Mouse (Mus musculus) kidney, postnatal 25 days (tissue): ENCODE measurements around the gene Prdm16.
A peak's percentile ranks its signal among the peaks of the same experiment; 100 is the strongest.

Source experiments
- DNase-seq, 2 experiments: peaks; one replicate each; pipeline ENCODE4 v3.0.0; 2021; ENCODE audit warnings: mixed read lengths in 2 of 2

Prdm16 gene

DNA sequence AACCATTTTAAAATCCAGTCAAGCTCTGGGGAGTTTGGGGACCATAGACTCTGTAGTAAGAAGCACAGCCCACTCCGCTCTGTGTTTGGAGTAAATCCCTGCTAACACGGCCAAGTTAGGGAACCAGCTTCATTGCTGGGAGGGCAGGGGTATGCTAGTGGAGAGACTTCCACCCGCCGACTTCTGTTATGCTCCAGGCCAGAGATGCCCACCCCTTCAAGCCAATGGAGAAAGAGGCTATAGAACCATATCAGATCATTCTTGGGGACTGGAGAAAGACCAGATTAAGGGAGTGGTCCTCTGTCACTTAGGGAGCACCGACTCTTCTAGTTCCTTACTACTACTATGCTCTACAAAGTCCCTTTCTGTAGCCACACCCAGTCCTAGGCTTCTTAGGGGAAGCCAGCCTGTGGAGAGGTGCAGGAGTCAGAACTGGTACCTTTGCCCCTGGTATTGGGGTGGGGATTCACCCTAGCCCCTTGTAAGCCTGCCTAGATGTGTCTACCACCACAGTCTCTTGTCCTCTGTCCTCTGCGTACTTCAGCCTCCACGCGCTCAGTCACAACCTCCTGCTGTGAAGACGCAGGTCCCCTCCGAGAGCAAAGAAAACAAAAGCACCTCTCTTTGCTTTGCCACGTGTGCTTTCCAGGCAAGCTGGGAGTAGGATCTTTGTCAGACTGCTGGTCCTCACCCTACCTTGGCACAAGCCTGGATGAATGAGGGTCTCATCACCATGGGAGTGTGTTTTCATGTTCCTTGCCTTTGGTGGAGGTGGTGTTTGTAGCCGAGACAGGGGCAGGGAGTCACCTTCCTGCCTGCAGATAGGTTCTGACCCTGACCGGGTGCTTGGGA lies 3.1 kb upstream of the Prdm16 start:
- peak in 1 of 2 experiments; percentile 38 for DNase-seq

DNA sequence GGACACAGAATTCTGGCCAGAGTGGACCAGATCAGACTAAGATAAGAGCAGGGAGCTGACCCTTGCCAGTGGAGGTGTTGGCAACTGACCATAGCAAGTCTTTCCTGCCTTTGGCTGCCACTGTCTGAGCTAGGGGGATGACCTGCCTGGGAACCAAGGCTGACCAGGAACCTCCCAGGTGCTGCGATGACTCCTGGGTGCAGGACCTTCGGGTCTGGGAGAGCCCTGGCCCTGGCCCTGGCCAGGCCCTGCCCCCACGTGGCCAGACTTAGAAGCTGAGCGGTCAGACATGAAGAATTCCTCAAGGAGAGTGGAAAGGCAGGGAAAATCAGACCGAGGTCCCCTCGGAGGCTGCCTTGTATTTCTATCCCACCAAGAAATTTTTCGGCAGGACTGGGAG lies 2.5 kb upstream of the Prdm16 start:
- peak; percentile 54 to 86 for DNase-seq

DNA sequence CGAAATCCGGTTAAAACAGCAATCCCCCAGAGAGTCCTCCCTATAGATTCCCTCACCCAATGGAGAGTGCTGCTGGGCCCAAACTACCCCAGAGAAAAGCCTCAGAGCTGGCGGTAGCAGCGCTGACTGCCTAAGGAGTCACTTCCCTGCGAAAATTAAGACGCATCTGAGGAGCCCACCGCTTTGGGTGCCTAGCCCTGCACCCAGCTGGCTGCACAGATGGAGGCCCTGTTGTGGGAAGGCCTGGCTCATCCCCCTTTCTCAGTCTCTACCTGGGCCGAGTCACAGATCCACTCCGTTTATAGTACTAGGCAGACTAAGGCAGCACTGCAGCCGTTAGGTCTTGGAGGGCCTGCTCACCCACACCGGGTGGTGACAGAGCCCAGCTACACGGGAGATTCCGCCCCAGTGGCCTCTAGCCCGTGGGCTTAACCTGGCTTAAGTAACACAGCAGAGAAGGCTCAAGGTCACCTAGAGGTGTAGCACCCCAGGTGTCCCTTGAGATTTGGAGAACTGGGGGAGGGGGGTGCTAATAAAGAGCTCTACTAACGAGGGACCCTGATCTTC lies 1.7 kb upstream of the Prdm16 start:
- peak in 1 of 2 experiments; percentile 65 for DNase-seq

- peak in 1 of 2 experiments; percentile 51 for DNase-seq
Observed at GRCm38 (mm10) chr4:154637468-154638319, 1.0 kb upstream of the Prdm16 start.

DNA sequence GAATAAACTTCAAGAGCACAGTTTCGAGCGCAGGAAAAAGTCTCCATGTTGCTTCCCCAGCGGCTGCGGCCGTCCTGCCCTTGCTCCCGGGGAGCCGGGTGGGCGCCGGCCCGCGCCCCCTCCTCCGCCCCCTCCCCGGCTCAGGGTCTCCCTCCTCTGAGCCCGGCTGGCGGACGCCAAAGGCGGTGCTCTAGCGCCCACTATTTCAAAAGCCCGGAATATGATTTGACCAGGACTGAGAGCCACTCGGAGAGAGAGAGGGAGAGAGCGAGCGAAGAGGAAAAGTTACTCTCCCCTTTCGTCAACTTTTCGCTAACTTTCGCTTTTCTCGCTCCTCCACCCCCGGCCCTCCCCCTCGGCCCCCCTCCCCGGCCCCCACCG lies 630 bp downstream of the Prdm16 start:
- DNase-seq, result peak; percentile 37 to 66

DNA sequence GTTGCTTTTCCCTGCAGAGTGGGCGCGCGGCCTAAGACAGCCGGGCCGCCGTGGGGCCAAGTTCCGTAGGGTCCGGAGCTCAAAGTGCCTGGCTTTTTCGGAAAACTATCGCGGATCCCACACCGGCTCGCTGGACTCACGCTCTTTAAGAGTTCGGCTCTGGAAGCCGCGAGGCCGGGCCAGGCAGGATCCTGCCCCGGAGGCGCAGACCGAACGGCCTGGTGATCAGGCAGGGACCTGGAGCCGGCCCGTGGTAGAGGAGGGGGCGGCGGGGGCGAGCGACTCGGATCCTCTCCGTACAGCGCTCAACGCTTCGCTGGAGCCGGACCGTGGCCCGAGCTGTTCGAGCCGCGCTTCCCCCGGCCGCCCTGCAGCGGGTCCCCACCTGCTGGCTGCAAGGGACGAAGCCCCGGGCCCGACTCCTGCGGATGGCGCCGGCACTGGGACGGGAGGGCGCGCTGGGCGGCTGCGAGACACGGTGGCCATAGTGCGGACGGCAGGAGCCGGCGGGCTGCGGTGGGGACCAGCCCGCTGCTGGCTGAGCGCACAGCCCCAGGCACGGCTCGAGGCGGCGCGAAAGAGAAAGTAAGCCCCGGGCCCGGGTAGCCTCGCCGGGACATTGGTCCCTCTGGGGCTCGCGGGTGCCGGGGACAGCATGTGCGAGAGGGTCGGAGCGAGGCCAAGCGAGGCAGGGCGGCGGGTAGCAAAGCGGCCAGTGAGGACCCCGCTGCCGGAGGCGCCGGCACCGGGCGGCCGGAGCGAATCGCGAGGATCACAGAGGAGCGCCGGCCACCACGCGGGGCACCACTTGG lies 1.2 kb downstream of the Prdm16 start:
- DNase-seq, result peak in 1 of 2 experiments; percentile 42

GRCm38 (mm10) chr4:154634470-154635240 lies 2.0 kb downstream of the Prdm16 start:
- no peak for DNase-seq

- DNase-seq, result peak in 1 of 2 experiments; percentile 29
Observed at GRCm38 (mm10) chr4:154634001-154634400, 2.7 kb downstream of the Prdm16 start.

DNA sequence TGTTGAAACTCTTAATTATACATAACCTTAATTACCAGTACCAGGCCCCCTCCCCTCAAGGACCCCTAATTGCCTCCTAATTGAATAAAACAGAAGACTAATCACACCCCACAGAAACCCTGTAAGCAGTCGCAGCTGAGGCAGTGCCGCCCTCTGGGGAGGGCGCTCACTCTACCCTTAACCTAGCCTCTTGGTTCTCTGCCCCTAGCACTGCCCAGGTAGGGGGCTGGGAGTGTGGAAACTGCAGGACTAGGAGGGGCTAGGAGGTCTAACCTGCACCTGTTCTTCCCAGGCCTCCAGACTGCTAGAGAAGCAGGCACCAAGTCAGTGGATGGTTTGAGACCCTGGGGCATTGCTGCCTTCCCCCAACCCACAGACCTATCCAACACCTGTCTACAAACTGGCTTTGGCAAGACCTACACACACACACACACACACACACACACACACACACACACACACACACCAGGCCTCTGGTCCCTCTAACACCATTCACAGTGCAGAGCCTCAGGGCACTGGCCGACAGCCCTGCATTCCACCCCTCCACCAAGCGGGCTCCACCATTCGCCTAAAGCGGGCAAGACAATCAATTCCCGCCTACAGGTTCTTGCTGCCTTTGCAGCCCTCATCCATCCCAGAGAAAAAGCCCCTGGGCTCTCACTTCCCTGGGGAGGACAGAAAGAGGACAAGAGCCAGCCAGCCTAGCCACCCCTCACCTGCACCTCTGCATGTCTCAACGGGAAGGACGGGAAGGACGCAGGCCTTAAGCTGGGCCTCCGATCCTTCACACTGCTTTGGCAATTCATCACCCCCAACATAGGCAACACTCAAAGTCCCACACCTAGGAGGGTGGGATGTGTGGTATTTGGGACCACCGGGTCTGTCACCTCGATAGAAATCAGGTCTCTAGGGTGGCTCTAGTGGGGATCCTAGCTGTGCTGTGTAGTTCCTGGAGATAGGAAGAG lies 3.6 kb downstream of the Prdm16 start:
- peak; percentile 62 to 79 for DNase-seq

DNA sequence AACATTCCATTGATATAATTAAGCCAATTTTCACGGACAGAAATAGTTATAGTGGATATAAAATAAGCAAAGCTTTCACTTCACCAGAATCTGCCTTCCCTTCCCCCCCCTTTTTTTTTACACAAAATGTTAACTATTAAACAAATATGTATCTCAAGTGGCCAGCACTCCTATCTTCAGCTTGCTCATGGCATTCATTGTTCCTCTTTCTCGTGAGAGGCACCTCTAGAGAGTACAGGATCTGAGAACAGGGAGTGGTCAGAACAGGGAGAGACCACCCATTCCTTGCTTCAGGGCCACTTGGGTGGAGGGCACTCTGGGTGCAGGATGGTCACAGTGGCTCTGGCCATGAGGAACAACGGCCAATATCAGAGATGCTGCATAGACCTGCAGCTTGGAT lies 5.9 kb downstream of the Prdm16 start:
- no peak for DNase-seq

DNA sequence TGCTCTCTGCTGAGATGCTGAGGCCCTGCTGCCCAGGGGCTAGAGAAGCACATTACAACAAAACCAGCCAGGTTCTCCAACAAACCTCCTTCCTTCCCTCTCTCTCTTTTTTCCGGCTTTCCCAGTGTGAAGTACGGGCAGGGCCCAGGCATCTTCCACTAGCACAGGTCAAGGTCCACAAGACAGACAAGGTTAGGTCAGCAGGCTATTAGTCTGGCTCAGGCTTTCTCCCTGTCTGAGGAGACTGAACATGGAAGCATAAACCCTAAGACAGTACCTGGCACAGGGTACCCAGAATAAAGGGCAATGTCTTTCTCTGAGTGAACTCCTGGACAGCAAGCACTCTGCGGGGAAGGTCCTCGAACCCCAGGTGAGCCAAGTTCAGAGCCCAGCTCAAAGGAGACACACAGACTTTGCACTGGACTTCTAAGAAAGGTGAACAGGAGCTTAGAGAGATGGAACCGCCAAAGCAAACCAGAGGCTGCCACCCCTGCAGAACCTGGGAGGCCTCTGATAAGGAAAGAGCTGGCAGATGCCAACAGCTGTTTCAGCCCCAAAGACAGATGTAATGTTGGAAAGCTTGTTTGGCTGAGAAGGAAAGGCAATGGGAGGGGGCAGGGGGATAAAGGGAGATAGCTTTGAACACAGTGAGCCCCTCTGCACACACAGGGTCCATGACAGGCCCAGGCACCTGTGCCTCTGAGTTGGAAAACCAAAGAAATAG lies 9.1 kb downstream of the Prdm16 start:
- no peak for DNase-seq

GRCm38 (mm10) chr4:154626282-154626681 lies 10.4 kb downstream of the Prdm16 start:
- no peak for DNase-seq

GRCm38 (mm10) chr4:154625710-154626109 lies 11.0 kb downstream of the Prdm16 start:
- DNase-seq, result no peak

GRCm38 (mm10) chr4:154623241-154623640 lies 13.4 kb downstream of the Prdm16 start:
- DNase-seq, result no peak

GRCm38 (mm10) chr4:154622521-154622920 lies 14.2 kb downstream of the Prdm16 start:
- no peak for DNase-seq

DNA sequence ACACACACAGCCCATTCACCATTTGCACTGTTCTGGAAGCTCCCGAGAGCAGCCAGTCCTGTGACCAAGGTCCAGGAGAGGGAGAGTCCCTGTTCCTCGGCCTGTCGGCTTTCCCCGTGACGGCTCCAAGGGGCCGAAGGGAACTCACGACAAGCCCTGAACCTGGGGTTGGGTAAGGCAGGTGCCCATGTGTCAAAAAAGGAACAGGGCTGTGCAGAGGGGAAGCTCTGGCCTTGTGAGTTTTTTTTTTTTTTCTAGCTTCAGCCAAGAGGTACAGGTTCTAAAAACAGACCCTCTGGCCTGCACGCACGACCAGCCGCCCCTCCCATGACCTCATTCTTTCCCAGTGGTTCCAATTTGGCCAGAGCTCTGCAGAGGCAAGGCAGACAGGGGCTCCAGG lies 25.5 kb downstream of the Prdm16 start:
- no peak for DNase-seq

DNA sequence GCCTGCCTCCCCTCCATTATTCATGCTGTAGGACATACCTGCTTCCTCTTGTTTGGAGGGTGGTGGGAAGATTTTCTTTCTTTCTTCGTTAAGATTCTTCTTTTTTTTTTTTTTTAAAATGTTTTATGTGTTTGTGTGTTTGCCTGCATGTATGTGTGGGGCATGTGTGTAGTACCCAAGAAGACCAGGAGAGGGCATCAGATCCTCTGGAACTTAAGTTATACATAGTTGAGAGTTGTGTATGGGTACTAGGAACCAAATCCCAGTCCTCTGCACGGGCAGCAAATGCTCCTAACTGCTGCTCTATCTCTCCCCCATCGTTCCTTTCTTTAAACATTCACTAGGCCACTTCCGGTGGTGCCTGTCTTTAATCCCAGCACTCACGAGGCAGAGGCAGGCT lies 28.9 kb downstream of the Prdm16 start:
- DNase-seq, result no peak

DNA sequence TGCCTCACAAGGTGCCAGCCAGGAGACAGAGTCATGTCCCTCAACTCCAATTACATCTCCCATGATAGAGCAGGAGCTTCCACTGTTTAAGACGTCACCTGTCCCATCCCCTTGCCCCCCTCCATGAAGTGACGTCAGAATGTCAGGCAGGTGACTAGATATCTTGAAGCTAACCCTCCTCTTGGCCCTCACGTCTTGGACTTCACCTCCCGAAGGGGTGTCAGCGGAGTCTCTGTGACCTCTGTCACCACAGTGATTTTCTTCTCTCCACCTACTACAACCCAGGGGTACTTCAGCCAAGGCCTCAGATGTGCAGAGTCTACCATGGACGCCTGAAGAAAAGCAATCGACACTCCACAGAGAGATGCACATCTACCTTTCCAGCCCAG lies 32.2 kb downstream of the Prdm16 start:
- DNase-seq, result no peak

DNA sequence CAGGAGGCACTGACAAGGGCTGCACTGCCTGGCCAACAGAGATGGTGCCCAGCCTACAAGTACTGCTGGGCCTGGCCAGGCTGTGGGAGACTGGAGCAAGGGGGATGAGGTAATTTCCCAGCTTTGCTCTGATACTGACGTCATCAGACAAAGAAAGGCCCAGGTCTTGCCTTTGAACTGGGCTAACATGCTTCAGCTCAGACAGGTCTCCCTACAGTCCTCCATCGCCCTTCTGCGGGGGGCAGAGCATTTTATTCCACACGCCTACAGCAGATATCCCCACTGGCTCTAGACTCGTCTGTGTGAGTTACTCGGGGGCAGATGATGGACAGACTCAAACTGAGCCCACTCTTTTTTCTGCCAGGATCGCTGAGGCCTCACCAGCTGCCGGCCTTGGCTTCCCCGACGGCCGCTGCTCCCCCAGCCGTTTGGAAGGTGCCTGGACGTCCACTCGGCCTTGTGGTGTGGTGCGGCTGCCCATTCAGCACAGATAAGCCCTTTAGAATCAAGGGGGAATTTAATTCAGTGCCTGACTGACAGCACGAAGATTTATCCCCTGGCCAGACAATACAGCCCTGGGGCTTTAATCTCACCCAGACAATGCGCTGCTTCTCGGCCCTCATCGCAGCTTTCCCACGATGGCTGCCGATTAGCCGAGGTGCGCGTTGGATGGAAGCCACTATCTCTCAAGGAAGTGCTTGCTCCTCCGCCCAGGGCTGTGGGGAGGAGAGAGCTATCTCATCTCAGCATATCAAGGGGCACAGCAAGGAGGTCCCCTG lies 32.8 kb downstream of the Prdm16 start:
- no peak for DNase-seq
